Mouse (Mus musculus): ENCODE data around the gene Cebpb. TPM values are rescaled to one million over a fixed set of nuclear protein-coding genes. Genes with fewer than 3 reads are reported as not detected.

Gene Cebpb
- polyA plus RNA-seq, 1 experiment = 4.3 TPM

- TF ChIP-seq GATA1 (IDR thresholded peaks at IDR 0.05; ENCODE audit: low read length) = no peak
- TF ChIP-seq TAL1 (IDR thresholded peaks at IDR 0.05; ENCODE audit: low read length) = no peak
- H3K36me3 ChIP-seq (ENCODE audit: control insufficient read depth) = no peaks in the 10 kb centered on the region
- no peaks in the 10 kb centered on the region for H3K4me1 ChIP-seq (ENCODE audit: control insufficient read depth)
- H3K27me3 ChIP-seq (ENCODE audit: control insufficient read depth) = peaks cover 3% of the 10 kb centered on the region; the same call in 1 of the 2 replicates
- no peak overlapping the region for H3K4me3 ChIP-seq (replicated peaks)
- H3K9me3 ChIP-seq (ENCODE audit: control insufficient read depth, low read length) = no peaks in the 10 kb centered on the region
Measured at GRCm38 (mm10) chr2:167719520-167719919, 30.8 kb downstream of the Cebpb start.

- H3K36me3 ChIP-seq (ENCODE audit: control insufficient read depth) = no peaks in the 10 kb centered on the region
- H3K4me3 ChIP-seq (replicated peaks) = no peak overlapping the region
- peaks cover 3% of the 10 kb centered on the region; the same call in 1 of the 2 replicates for H3K27me3 ChIP-seq (ENCODE audit: control insufficient read depth)
- no peaks in the 10 kb centered on the region for H3K4me1 ChIP-seq (ENCODE audit: control insufficient read depth)
- H3K9me3 ChIP-seq (ENCODE audit: control insufficient read depth, low read length) = no peaks in the 10 kb centered on the region
- TF ChIP-seq GATA1 (IDR thresholded peaks at IDR 0.05; ENCODE audit: low read length) (no peak), TAL1 (IDR thresholded peaks at IDR 0.05; ENCODE audit: low read length) (no peak)
Measured at GRCm38 (mm10) chr2:167721159-167721882, 32.6 kb downstream of the Cebpb start.

GRCm38 (mm10) chr2:167722538-167722937, 33.8 kb downstream of the Cebpb start:
- Histone ChIP-seq H3K36me3 (ENCODE audit: control insufficient read depth) (no peaks in the 10 kb centered on the region), H3K4me1 (ENCODE audit: control insufficient read depth) (no peaks in the 10 kb centered on the region), H3K27me3 (ENCODE audit: control insufficient read depth) (peaks cover 3% of the 10 kb centered on the region; the same call in 1 of the 2 replicates), H3K4me3 (replicated peaks) (no peak overlapping the region), H3K9me3 (ENCODE audit: control insufficient read depth, low read length) (no peaks in the 10 kb centered on the region)
- TF ChIP-seq TAL1 (IDR thresholded peaks at IDR 0.05; ENCODE audit: low read length) (no peak), GATA1 (IDR thresholded peaks at IDR 0.05; ENCODE audit: low read length) (no peak)

GRCm38 (mm10) chr2:167723589-167724206, 35.0 kb downstream of the Cebpb start:
- Histone ChIP-seq H3K4me3 (replicated peaks) (no peak overlapping the region), H3K27me3 (ENCODE audit: control insufficient read depth) (peaks cover 3% of the 10 kb centered on the region; the same call in 1 of the 2 replicates), H3K9me3 (ENCODE audit: control insufficient read depth, low read length) (no peaks in the 10 kb centered on the region), H3K36me3 (ENCODE audit: control insufficient read depth) (no peaks in the 10 kb centered on the region), H3K4me1 (ENCODE audit: control insufficient read depth) (no peaks in the 10 kb centered on the region)
- TF ChIP-seq TAL1 (IDR thresholded peaks at IDR 0.05; ENCODE audit: low read length) (no peak), GATA1 (IDR thresholded peaks at IDR 0.05; ENCODE audit: low read length) (no peak)

- H3K9me3 ChIP-seq (ENCODE audit: control insufficient read depth, low read length) = no peaks in the 10 kb centered on the region
- H3K27me3 ChIP-seq (ENCODE audit: control insufficient read depth) = peaks cover 5% of the 10 kb centered on the region; the same call in 1 of the 2 replicates
- H3K36me3 ChIP-seq (ENCODE audit: control insufficient read depth) = no peaks in the 10 kb centered on the region
- H3K4me1 ChIP-seq (ENCODE audit: control insufficient read depth) = no peaks in the 10 kb centered on the region
- H3K4me3 ChIP-seq (replicated peaks) = no peak overlapping the region
- no peak for TF ChIP-seq TAL1 (IDR thresholded peaks at IDR 0.05; ENCODE audit: low read length)
- TF ChIP-seq GATA1 (IDR thresholded peaks at IDR 0.05; ENCODE audit: low read length) = no peak
Measured at GRCm38 (mm10) chr2:167725879-167726278, 37.2 kb downstream of the Cebpb start.

- H3K27me3 ChIP-seq (ENCODE audit: control insufficient read depth) = peaks cover 2% of the 10 kb centered on the region; the same call in 1 of the 2 replicates
- TF ChIP-seq GATA1 (IDR thresholded peaks at IDR 0.05; ENCODE audit: low read length) (no peak), TAL1 (IDR thresholded peaks at IDR 0.05; ENCODE audit: low read length) (no peak)
- H3K9me3 ChIP-seq (ENCODE audit: control insufficient read depth, low read length) = no peaks in the 10 kb centered on the region
- no peak overlapping the region for H3K4me3 ChIP-seq (replicated peaks)
- no peaks in the 10 kb centered on the region for H3K36me3 ChIP-seq (ENCODE audit: control insufficient read depth)
- H3K4me1 ChIP-seq (ENCODE audit: control insufficient read depth) = no peaks in the 10 kb centered on the region
Measured at GRCm38 (mm10) chr2:167727161-167727560, 38.4 kb downstream of the Cebpb start.

- TF ChIP-seq TAL1 (IDR thresholded peaks at IDR 0.05; ENCODE audit: low read length) (no peak), GATA1 (IDR thresholded peaks at IDR 0.05; ENCODE audit: low read length) (no peak)
- no peaks in the 10 kb centered on the region for H3K9me3 ChIP-seq (ENCODE audit: control insufficient read depth, low read length)
- H3K4me3 ChIP-seq (replicated peaks) = no peak overlapping the region
- H3K4me1 ChIP-seq (ENCODE audit: control insufficient read depth) = no peaks in the 10 kb centered on the region
- no peaks in the 10 kb centered on the region for H3K36me3 ChIP-seq (ENCODE audit: control insufficient read depth)
- H3K27me3 ChIP-seq (ENCODE audit: control insufficient read depth) = peaks cover 2% of the 10 kb centered on the region; the same call in 1 of the 2 replicates
Measured at GRCm38 (mm10) chr2:167730036-167730435, 41.3 kb downstream of the Cebpb start.

GRCm38 (mm10) chr2:167731149-167731548, 42.4 kb downstream of the Cebpb start:
- Histone ChIP-seq H3K27me3 (ENCODE audit: control insufficient read depth) (peaks cover 2% of the 10 kb centered on the region; the same call in 1 of the 2 replicates), H3K36me3 (ENCODE audit: control insufficient read depth) (no peaks in the 10 kb centered on the region), H3K4me1 (ENCODE audit: control insufficient read depth) (no peaks in the 10 kb centered on the region), H3K4me3 (replicated peaks) (no peak overlapping the region), H3K9me3 (ENCODE audit: control insufficient read depth, low read length) (no peaks in the 10 kb centered on the region)
- no peak for TF ChIP-seq TAL1 (IDR thresholded peaks at IDR 0.05; ENCODE audit: low read length)
- TF ChIP-seq GATA1 (IDR thresholded peaks at IDR 0.05; ENCODE audit: low read length) = no peak

- no peak for TF ChIP-seq GATA1 (IDR thresholded peaks at IDR 0.05; ENCODE audit: low read length)
- TF ChIP-seq TAL1 (IDR thresholded peaks at IDR 0.05; ENCODE audit: low read length) = no peak
- H3K27me3 ChIP-seq (ENCODE audit: control insufficient read depth) = 0 out of 2 replicates have a peak, but pooled peaks cover 2% of the 10 kb centered on the region
- H3K4me3 ChIP-seq (replicated peaks) = no peak overlapping the region
- H3K4me1 ChIP-seq (ENCODE audit: control insufficient read depth) = no peaks in the 10 kb centered on the region
- H3K36me3 ChIP-seq (ENCODE audit: control insufficient read depth) = no peaks in the 10 kb centered on the region
- H3K9me3 ChIP-seq (ENCODE audit: control insufficient read depth, low read length) = no peaks in the 10 kb centered on the region
Measured at GRCm38 (mm10) chr2:167734861-167735260, 46.1 kb downstream of the Cebpb start.

Measured in erythroblast, embryonic 14.5 days (primary cell).